Mouse (Mus musculus): ENCODE measurements around the gene Zfp764. TPM values are rescaled to one million over a fixed set of nuclear protein-coding genes. Genes with fewer than 3 reads are reported as not detected.
A peak's percentile ranks its signal among the peaks of the same experiment; 100 is the strongest.
"Not testable (repeated sequence)": the region's sequence is repeated elsewhere in the genome, so short reads cannot be mapped to it uniquely, and the experiment has no call there.

The Zfp764 gene
- polyA plus RNA-seq, 1 experiment from 2014 or later: 1.3 TPM

DNA sequence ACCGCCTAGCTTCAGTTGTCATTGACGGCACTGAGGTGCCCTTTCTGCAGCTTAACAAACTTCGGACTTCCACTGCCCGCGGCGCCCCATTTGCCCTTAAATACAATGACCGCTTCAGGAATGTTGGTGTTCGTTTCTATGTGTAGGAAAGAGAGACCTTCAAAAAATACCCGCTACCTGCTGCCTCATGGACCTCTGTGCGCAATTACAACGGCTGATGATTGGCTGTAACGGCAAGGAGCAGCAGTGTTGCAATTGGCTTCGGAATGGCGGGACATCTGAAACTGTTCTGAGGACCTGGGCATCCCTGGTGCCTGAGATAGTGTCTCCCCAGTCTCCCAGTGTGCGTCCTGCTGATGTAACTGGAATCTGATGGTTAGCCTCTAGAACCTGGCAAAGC is 15.6 kb upstream of the Zfp764 start:
- Histone ChIP-seq H3K36me3 (replicated peaks) (peaks cover 20% of the 10 kb centered on the region), H3K9me3 (replicated peaks) (no peaks in the 10 kb centered on the region), H3K4me1 (replicated peaks) (peaks cover 29% of the 10 kb centered on the region), H3K4me3 (replicated peaks) (peak overlapping the region; percentile 87), H3K9ac (peak overlapping the region; percentile 69), H3K27ac (replicated peaks) (no peak overlapping the region), H3K4me2 (peak overlapping the region; percentile 96), H3K27me3 (peaks cover 14% of the 10 kb centered on the region)
- 2% methylated on average over 15 of the region's 15 CpGs for WGBS (ENCODE audit: insufficient replicate concordance)
- ATAC-seq (ENCODE audit: insufficient read depth): peak; percentile 65

DNA sequence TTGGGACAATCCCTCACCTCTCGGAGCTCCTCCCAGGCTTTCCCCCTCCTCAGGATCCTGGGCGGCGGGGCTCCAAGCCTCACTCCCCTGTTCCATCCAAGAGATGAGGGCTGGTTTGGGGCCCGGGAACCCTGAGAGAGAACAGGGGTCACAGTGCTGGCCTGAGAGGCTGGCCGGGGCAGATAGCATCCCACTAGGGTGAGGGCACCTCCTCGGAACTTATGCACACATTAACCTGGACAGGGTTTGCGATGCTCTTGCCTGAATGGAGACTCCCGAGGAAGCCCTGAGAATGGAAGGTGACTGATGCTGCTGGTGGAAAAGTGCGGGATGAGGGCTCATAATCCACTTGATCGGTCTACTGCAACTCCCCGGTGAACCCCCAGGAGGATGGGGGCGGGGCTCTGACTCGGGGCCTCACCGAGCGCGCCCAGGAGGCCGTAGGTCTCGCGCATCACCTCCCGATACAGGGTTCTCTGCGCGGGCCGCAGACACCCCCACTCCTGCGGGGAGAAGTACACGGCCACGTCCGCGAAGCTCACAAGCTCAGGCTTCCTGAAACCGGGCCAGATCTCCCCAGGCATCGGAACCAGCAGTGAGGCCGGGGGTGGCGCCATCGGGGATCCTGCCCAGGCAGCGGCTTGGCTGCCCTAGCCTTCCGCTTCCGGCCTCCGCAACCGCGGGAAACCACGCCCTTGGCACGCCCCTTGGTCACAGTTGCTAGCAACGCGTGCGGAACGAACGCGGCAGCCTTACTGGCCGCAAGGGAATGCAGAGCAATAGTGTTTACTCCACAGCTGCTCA is 15.0 kb upstream of the Zfp764 start, which contains the start of gene Zfp688:
Gene Zfp688, minus strand, starts transcription at position 681 of the 804 bp plus-strand sequence.
- peaks cover 14% of the 10 kb centered on the region for H3K27me3 ChIP-seq
- H3K4me2 ChIP-seq: peak within 1 kb of the TSS; percentile 96
- peaks cover 20% of the 10 kb centered on the region for H3K36me3 ChIP-seq (replicated peaks)
- peak; percentile 96 for ATAC-seq (ENCODE audit: insufficient read depth)
- H3K4me3 ChIP-seq (replicated peaks): peak within 1 kb of the TSS; percentile 87
- H3K9ac ChIP-seq: peak within 1 kb of the TSS; percentile 69
- H3K4me1 ChIP-seq (replicated peaks): peaks cover 29% of the 10 kb centered on the region
- H3K9me3 ChIP-seq (replicated peaks): no peaks in the 10 kb centered on the region
- H3K27ac ChIP-seq (replicated peaks): peak within 1 kb of the TSS; percentile 81
- WGBS (ENCODE audit: insufficient replicate concordance): 1% methylated on average over 48 of the region's 48 CpGs

DNA sequence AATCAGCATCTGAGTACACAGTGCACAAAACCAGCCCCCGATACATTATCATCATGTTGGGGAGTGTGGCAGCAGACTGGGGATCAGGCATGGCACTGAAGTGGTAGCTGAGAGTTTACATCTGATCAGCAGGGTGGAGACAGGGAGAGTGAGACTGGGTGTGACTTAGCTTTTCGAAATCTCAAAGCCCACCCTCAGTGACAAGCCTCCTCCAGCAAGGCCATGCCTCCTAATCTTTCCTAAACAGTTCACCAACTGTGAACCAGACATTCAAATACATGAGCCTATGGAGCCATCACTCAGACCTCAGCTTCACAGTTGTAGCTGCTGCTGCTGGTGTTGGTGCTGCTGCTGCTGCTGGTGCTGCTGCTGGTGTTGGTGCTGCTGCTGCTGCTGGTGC is 4.8 kb upstream of the Zfp764 start:
- no peak overlapping the region for H3K27ac ChIP-seq (replicated peaks)
- H3K36me3 ChIP-seq (replicated peaks): no peaks in the 10 kb centered on the region
- WGBS (ENCODE audit: insufficient replicate concordance): 42% methylated on average over 2 of the region's 2 CpGs
- no peaks in the 10 kb centered on the region for H3K9me3 ChIP-seq (replicated peaks)
- H3K4me3 ChIP-seq (replicated peaks): no peak overlapping the region
- H3K4me1 ChIP-seq (replicated peaks): peaks cover 4% of the 10 kb centered on the region; the same call in 1 of the 2 replicates
- no peak overlapping the region for H3K4me2 ChIP-seq
- no peak overlapping the region for H3K9ac ChIP-seq
- H3K27me3 ChIP-seq: no peaks in the 10 kb centered on the region
- ATAC-seq (ENCODE audit: insufficient read depth): no peak

DNA sequence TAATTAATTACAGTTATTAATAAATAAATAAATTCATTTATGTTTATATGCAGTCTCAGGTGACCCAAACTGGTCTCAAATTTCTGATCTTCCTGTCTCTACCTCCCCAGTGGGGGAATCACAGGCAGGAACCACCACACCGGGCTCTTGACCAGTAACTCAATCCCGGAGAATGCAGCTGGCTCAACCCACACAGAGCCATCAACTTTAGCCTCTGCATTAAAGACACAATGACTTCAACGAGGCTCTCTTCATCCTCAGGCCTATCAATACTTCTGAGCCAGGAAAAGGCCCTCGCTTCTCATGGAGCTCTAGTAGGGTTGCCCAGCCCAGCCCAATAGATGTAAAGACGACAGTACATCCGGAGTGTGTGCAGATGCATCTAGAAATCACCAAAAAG is 2.5 kb downstream of the Zfp764 start:
- H3K9me3 ChIP-seq (replicated peaks); H3K27me3 ChIP-seq; H3K36me3 ChIP-seq (replicated peaks); H3K4me3 ChIP-seq (replicated peaks); H3K27ac ChIP-seq (replicated peaks); ATAC-seq (ENCODE audit: insufficient read depth); H3K4me2 ChIP-seq; H3K9ac ChIP-seq: not testable (repeated sequence)
- H3K4me1 ChIP-seq (replicated peaks): peaks cover 19% of the 10 kb centered on the region
- WGBS (ENCODE audit: insufficient replicate concordance): 72% methylated on average over 6 of the region's 6 CpGs

DNA sequence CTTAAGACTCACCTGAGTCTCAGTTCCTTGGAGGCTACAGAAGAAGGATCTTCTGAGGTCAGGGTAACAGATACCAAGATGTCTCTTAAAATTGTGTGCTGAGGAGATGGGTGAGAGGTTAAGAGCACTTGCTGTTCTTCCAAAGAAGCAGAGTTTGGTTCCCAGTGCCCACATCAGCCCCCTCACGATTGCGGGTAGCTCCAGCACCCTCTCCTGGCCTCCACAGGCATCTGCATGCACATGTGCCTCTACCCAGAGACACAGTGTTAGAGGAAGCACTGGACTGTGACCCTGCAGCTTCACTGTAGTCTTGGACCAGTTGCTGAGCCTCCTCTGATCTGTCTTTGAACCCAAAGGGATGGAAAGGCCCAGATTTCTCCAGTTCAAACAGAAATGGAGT is 3.6 kb downstream of the Zfp764 start:
- no peak for ATAC-seq (ENCODE audit: insufficient read depth)
- Histone ChIP-seq H3K9me3 (replicated peaks) (no peaks in the 10 kb centered on the region), H3K27me3 (0 out of 2 replicates have a peak, but pooled peaks cover 3% of the 10 kb centered on the region), H3K36me3 (replicated peaks) (no peaks in the 10 kb centered on the region), H3K4me3 (replicated peaks) (no peak overlapping the region), H3K4me1 (replicated peaks) (peaks cover 19% of the 10 kb centered on the region), H3K9ac (no peak overlapping the region), H3K27ac (replicated peaks) (no peak overlapping the region), H3K4me2 (no peak overlapping the region)
- 55% methylated on average over 2 of the region's 2 CpGs for WGBS (ENCODE audit: insufficient replicate concordance)

DNA sequence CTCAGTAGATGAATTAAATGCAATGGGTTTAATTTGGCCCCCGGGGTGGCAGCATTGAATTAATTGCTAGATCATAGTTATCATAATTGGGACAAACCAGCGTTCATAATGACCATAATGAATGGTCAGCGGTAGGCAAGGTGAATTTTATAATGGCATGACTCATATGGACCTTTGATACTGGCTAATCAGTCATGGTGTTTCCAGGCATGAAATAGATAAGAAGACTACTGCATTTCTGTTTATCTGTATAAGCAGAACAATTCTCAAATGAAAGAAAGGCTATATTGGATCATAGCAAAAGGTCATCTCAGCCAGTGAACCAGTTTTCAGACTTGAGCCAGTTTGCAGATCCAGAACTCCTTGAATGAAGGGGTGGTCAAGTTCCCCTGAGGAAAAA is 6.3 kb downstream of the Zfp764 start:
- Histone ChIP-seq H3K36me3 (replicated peaks) (no peaks in the 10 kb centered on the region), H3K27me3 (0 out of 2 replicates have a peak, but pooled peaks cover 7% of the 10 kb centered on the region), H3K9ac (no peak overlapping the region), H3K27ac (replicated peaks) (no peak overlapping the region), H3K9me3 (replicated peaks) (no peaks in the 10 kb centered on the region), H3K4me1 (replicated peaks) (peaks cover 10% of the 10 kb centered on the region), H3K4me2 (no peak overlapping the region), H3K4me3 (replicated peaks) (no peak overlapping the region)
- ATAC-seq (ENCODE audit: insufficient read depth): no peak
- WGBS (ENCODE audit: insufficient replicate concordance): 45% methylated on average over 3 of the region's 3 CpGs

DNA sequence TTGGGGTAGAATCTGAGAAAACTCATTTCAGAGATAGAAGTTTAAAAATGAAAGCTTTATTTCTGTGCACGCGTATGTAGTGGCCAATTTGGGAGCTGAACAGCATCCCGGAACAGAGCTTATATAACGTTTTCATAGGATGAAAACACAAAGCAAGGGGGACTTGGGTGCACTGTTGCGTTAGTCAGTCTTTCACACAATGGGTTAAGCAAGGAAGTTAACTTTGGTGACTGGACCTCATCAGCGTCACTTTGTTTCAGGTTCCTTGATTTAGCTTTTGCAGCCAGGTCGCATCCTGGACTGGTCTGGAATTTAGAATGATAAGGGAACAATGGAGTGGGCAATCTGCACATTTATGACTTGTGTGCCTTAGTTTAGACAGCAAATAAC is 12.7 kb downstream of the Zfp764 start:
- 0 out of 2 replicates have a peak, but pooled peaks have one; percentile 11 for ATAC-seq (ENCODE audit: insufficient read depth)
- no peak overlapping the region for H3K27ac ChIP-seq (replicated peaks)
- peak overlapping the region; percentile 86 for H3K4me2 ChIP-seq
- 0 out of 2 replicates have a peak, but pooled peaks cover 3% of the 10 kb centered on the region for H3K27me3 ChIP-seq
- peak overlapping the region; percentile 69 for H3K4me3 ChIP-seq (replicated peaks)
- peaks cover 28% of the 10 kb centered on the region for H3K4me1 ChIP-seq (replicated peaks)
- H3K36me3 ChIP-seq (replicated peaks): no peaks in the 10 kb centered on the region
- H3K9ac ChIP-seq: peak overlapping the region; percentile 26; the same call in 1 of the 2 replicates
- H3K9me3 ChIP-seq (replicated peaks): no peaks in the 10 kb centered on the region
- WGBS (ENCODE audit: insufficient replicate concordance): 7% methylated on average over 7 of the region's 7 CpGs

DNA sequence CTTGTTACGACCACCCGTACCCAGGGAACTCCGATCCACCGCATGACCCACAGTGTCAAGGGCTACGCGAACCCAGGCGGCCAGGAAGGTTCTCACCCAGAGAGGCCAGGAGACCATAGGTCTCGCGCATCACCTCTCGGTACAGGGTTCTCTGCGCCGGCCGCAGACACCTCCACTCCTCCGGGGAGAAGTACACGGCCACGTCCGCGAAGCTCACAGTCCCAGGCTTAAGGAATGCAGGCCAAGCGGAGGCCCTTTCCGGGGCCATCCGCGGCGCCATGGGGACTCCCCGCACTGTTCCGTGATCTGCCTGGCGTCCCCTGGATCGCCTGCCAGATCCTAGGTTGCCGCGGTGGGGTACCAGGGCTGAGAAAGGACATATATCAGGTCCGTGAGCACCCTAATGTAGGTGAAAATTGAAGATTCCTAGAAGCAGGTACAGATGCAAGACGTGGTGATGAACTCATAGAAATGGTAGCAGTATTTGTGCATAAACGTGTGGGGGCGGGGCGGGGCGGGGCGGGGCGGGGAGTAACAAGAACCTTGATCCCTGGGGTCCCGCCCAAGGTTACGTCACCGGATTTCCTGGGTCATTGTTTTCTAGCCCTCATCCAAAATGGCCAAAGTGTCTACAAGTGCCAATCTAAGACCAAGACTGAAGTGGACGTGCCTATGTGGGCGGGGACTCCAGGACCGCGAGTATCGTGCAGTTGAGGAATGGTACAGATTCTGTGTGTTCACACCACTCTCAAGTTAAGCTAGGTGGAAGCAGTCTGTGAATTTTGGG is 13.3 kb downstream of the Zfp764 start, which contains the start of gene E430018J23Rik:
Gene E430018J23Rik, minus strand, starts transcription at position 473 of the 787 bp plus-strand sequence.
- Histone ChIP-seq H3K36me3 (replicated peaks) (no peaks in the 10 kb centered on the region), H3K9me3 (replicated peaks) (no peaks in the 10 kb centered on the region), H3K4me1 (replicated peaks) (peaks cover 28% of the 10 kb centered on the region), H3K4me3 (replicated peaks) (peak within 1 kb of the TSS; percentile 69), H3K9ac (peak within 1 kb of the TSS; percentile 67), H3K27me3 (0 out of 2 replicates have a peak, but pooled peaks cover 3% of the 10 kb centered on the region), H3K27ac (replicated peaks) (peak within 1 kb of the TSS; percentile 67; the same call in 1 of the 2 replicates), H3K4me2 (peak within 1 kb of the TSS; percentile 86)
- WGBS (ENCODE audit: insufficient replicate concordance): under 1% methylated on average over 45 of the region's 45 CpGs
- ATAC-seq (ENCODE audit: insufficient read depth): peak; percentile 87

DNA sequence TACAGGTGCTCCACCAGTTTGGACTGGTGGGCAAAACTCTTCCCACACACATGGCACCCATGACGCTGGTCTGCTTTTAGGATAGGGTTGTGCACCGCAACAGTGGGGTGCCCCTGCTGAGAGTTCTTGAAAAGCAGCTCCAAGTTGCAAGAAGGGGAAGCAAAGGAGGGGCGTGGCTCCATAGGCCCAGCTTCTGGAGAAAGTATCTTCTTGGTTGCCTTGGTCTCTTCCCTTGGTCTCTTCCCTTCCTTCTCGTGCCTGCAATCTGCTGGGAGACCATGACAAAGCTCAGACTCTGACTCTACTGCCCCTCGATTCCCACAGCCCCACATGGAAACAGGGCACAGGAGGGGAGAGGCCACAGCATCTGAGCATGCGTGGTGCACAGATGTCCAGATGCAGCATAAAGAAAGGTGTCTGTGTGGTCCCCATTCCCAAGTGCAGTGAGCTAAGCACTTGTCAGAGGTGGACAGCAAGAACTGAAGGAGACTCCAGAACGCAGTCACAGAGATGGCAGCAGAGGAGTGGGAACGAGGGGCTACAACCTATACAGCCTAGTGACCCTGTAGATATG is 14.3 kb downstream of the Zfp764 start:
- Histone ChIP-seq H3K36me3 (replicated peaks) (no peaks in the 10 kb centered on the region), H3K9me3 (replicated peaks) (no peaks in the 10 kb centered on the region), H3K4me1 (replicated peaks) (peaks cover 28% of the 10 kb centered on the region), H3K4me3 (replicated peaks) (peak overlapping the region; percentile 69), H3K9ac (peak overlapping the region; percentile 67; the same call in 1 of the 2 replicates), H3K27me3 (0 out of 2 replicates have a peak, but pooled peaks cover 3% of the 10 kb centered on the region), H3K4me2 (peak overlapping the region; percentile 86), H3K27ac (replicated peaks) (no peak overlapping the region)
- no peak for ATAC-seq (ENCODE audit: insufficient read depth)
- WGBS (ENCODE audit: insufficient replicate concordance): 52% methylated on average over 8 of the region's 8 CpGs

DNA sequence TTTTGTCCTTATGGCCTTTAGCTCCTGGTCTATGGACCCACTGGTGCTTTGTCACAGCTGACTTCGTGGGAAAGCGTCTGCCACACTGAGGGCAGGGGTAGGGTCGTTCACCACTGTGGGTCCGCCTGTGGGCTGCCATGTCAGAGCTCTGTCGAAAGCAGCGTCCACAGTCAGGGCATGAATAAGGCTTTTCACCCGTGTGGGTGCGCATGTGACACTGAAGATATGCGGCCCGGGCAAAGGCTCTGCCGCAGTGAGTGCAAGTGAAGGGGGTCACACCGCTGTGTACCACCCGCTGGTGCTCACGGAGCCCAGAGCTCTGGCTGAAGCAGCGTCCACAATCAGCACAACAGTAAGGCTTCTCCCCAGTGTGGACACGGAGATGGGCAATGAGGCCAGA is 15.1 kb downstream of the Zfp764 start:
- H3K27me3 ChIP-seq: no peaks in the 10 kb centered on the region
- H3K9ac ChIP-seq: no peak overlapping the region
- no peak overlapping the region for H3K27ac ChIP-seq (replicated peaks)
- ATAC-seq (ENCODE audit: insufficient read depth): no peak
- no peaks in the 10 kb centered on the region for H3K36me3 ChIP-seq (replicated peaks)
- 84% methylated on average over 16 of the region's 16 CpGs for WGBS (ENCODE audit: insufficient replicate concordance)
- H3K4me1 ChIP-seq (replicated peaks): peaks cover 29% of the 10 kb centered on the region
- no peaks in the 10 kb centered on the region for H3K9me3 ChIP-seq (replicated peaks)
- no peak overlapping the region for H3K4me3 ChIP-seq (replicated peaks)
- no peak overlapping the region for H3K4me2 ChIP-seq

Data from liver, embryonic 15.5 days (tissue).